In genomic region chr13:44043494-44043885, GRCm38 (mm10) we compare ENCODE assay signal across 11 mouse cellular contexts.
DNase-seq lines count a peak whose midpoint lies in the region; ATAC-seq lines count a peak whose summit lies in the region.
"Had no signal": no experiment of that assay in that cellular context is flagged by ENCODE, and none has a peak within 500 bp of the region (broad histone marks: within the 10 kb centered on the region; RNA-seq: fewer than 3 reads in every experiment).

No protein-coding gene starts in this region.

- peak overlapping the region; percentile 16; the same call in 1 of the 2 replicates for H3K27ac ChIP-seq in heart, embryonic 15.5 days
- peak overlapping the region; percentile 70 for H3K27ac ChIP-seq in hindbrain, embryonic 13.5 days
- no peak overlapping the region for H3K27ac ChIP-seq in kidney, embryonic 15.5 days
- H3K27ac ChIP-seq: intestine, embryonic 15.5 days had no signal

- H3K9ac ChIP-seq in heart, embryonic 15.5 days, result no peak overlapping the region
- no peak overlapping the region; the same call in 1 of the 2 replicates for H3K9ac ChIP-seq in hindbrain, embryonic 13.5 days
- H3K9ac ChIP-seq in kidney, embryonic 15.5 days, result no peak overlapping the region
- H3K9ac ChIP-seq: intestine, embryonic 15.5 days; liver, postnatal 0 days had no signal

- ATAC-seq in heart, embryonic 15.5 days (replicated peaks; ENCODE audit: insufficient number of reproducible peaks, insufficient read depth, low FRiP score, low read depth), result no peak
- peak; percentile 49; the same call in 1 of the 2 replicates for ATAC-seq in hindbrain, embryonic 13.5 days (ENCODE audit: low FRiP score)
- no peak for ATAC-seq in kidney, embryonic 15.5 days (replicated peaks; ENCODE audit: low FRiP score)
- ATAC-seq: intestine, embryonic 15.5 days; liver, postnatal 0 days had no signal

- no peaks in the 10 kb centered on the region for H3K9me3 ChIP-seq in heart, embryonic 15.5 days (replicated peaks)
- no peaks in the 10 kb centered on the region for H3K9me3 ChIP-seq in hindbrain, embryonic 13.5 days
- no peaks in the 10 kb centered on the region for H3K9me3 ChIP-seq in kidney, embryonic 15.5 days (replicated peaks)
- H3K9me3 ChIP-seq: intestine, embryonic 15.5 days had no signal

- intact Hi-C loops in heart, postnatal 14 days (cut with DNase I), result no loop called here

- DNase-seq in heart, postnatal 14 days, result no peak
- peak; percentile 75 for DNase-seq in embryo, embryonic 10.5 days (ENCODE audit: low spot score)
- DNase-seq in retina, adult 2 months (ENCODE audit: low read depth, low spot score), result peak; percentile 23
- DNase-seq in lung, postnatal 25 days (ENCODE audit: low spot score), result no peak
- no peak for DNase-seq in adrenal gland, postnatal 14 days
- DNase-seq: gastrocnemius, postnatal 10 days; liver, postnatal 0 days had no signal

- H3K4me2 ChIP-seq in heart, embryonic 15.5 days, result no peak overlapping the region
- H3K4me2 ChIP-seq in hindbrain, embryonic 13.5 days, result 0 out of 2 replicates have a peak overlapping the region, but pooled peaks have one; percentile 1
- no peak overlapping the region for H3K4me2 ChIP-seq in kidney, embryonic 15.5 days
- H3K4me2 ChIP-seq: intestine, embryonic 15.5 days had no signal

- WGBS in heart, embryonic 15.5 days, result 28% methylated on average over 5 of the region's 5 CpGs
- WGBS in hindbrain, embryonic 13.5 days, result 15% methylated on average over 5 of the region's 5 CpGs
- 28% methylated on average over 5 of the region's 5 CpGs for WGBS in kidney, embryonic 15.5 days

- no peaks in the 10 kb centered on the region for H3K36me3 ChIP-seq in heart, embryonic 15.5 days
- no peaks in the 10 kb centered on the region for H3K36me3 ChIP-seq in hindbrain, embryonic 13.5 days
- no peaks in the 10 kb centered on the region for H3K36me3 ChIP-seq in kidney, embryonic 15.5 days
- H3K36me3 ChIP-seq: intestine, embryonic 15.5 days had no signal

- H3K4me3 ChIP-seq in heart, embryonic 15.5 days, result no peak overlapping the region
- H3K4me3 ChIP-seq in hindbrain, embryonic 13.5 days, result no peak overlapping the region
- H3K4me3 ChIP-seq in kidney, embryonic 15.5 days (replicated peaks), result no peak overlapping the region
- H3K4me3 ChIP-seq: intestine, embryonic 15.5 days had no signal

- H3K27me3 ChIP-seq in heart, embryonic 15.5 days, result no peaks in the 10 kb centered on the region
- peaks cover 9% of the 10 kb centered on the region; the same call in 1 of the 2 replicates for H3K27me3 ChIP-seq in hindbrain, embryonic 13.5 days
- no peaks in the 10 kb centered on the region for H3K27me3 ChIP-seq in kidney, embryonic 15.5 days
- H3K27me3 ChIP-seq: intestine, embryonic 15.5 days had no signal

- peaks cover 21% of the 10 kb centered on the region for H3K4me1 ChIP-seq in heart, embryonic 15.5 days (replicated peaks)
- peaks cover 15% of the 10 kb centered on the region for H3K4me1 ChIP-seq in hindbrain, embryonic 13.5 days (replicated peaks)
- peaks cover 26% of the 10 kb centered on the region for H3K4me1 ChIP-seq in kidney, embryonic 15.5 days

Comparison
In these comparisons a context has a peak if more than half of its experiments do, and no peak if none do; other contexts are left out.
1. DNase-seq: peak in embryo, embryonic 10.5 days (single experiment) and retina, adult 2 months (single experiment); none in heart, postnatal 14 days (0 of 2), lung, postnatal 25 days (single experiment) and adrenal gland, postnatal 14 days (single experiment).